Mouse (Mus musculus): ENCODE results near the gene Amigo2. TPM values are rescaled to one million over a fixed set of nuclear protein-coding genes. Genes with fewer than 3 reads are reported as not detected.
"Not testable (repeated sequence)": the region's sequence is repeated elsewhere in the genome, so short reads cannot be mapped to it uniquely, and the experiment has no call there.

Amigo2 gene
- polyA plus RNA-seq, 1 experiment from 2014 or later = 4.9 TPM

- Histone ChIP-seq H3K4me1 (ENCODE audit: control insufficient read depth, insufficient read depth, low read length) (no peaks in the 10 kb centered on the region), H3K4me2 (ENCODE audit: low read depth) (no peak overlapping the region), H3K36me3 (ENCODE audit: control insufficient read depth, insufficient read depth, low read length) (no peaks in the 10 kb centered on the region), H3K4me3 (ENCODE audit: low read depth, low read length) (no peak overlapping the region), H3K27me3 (ENCODE audit: control insufficient read depth, insufficient read depth, low read length) (no peaks in the 10 kb centered on the region), H3K9me3 (ENCODE audit: control insufficient read depth, low read length) (no peaks in the 10 kb centered on the region), H3K27ac (ENCODE audit: low read depth, low read length) (no peak overlapping the region), H3K9ac (ENCODE audit: low read length) (no peak overlapping the region)
- ATAC-seq (ENCODE audit: insufficient read depth, low FRiP score, low TSS enrichment) (no peak), DNase-seq (ENCODE audit: low spot score) (no peak)
- WGBS = 94% methylated on average over 5 of the region's 5 CpGs
Observed at GRCm38 (mm10) chr15:97216843-97217242, 30.2 kb downstream of the Amigo2 start.

GRCm38 (mm10) chr15:97212501-97213477, 34.3 kb downstream of the Amigo2 start:
- no peak overlapping the region for H3K4me3 ChIP-seq (ENCODE audit: low read depth, low read length)
- no peak for ATAC-seq (ENCODE audit: insufficient read depth, low FRiP score, low TSS enrichment)
- 85% methylated on average over 17 of the region's 17 CpGs for WGBS
- H3K9ac ChIP-seq (ENCODE audit: low read length) = no peak overlapping the region
- H3K36me3 ChIP-seq (ENCODE audit: control insufficient read depth, insufficient read depth, low read length) = no peaks in the 10 kb centered on the region
- H3K27me3 ChIP-seq (ENCODE audit: control insufficient read depth, insufficient read depth, low read length) = no peaks in the 10 kb centered on the region
- no peak for DNase-seq (ENCODE audit: low spot score)
- H3K4me1 ChIP-seq (ENCODE audit: control insufficient read depth, insufficient read depth, low read length) = no peaks in the 10 kb centered on the region
- H3K27ac ChIP-seq (ENCODE audit: low read depth, low read length) = no peak overlapping the region
- no peaks in the 10 kb centered on the region for H3K9me3 ChIP-seq (ENCODE audit: control insufficient read depth, low read length)
- no peak overlapping the region for H3K4me2 ChIP-seq (ENCODE audit: low read depth)

- H3K27me3 ChIP-seq (ENCODE audit: control insufficient read depth, insufficient read depth, low read length); H3K4me1 ChIP-seq (ENCODE audit: control insufficient read depth, insufficient read depth, low read length); H3K27ac ChIP-seq (ENCODE audit: low read depth, low read length); H3K4me3 ChIP-seq (ENCODE audit: low read depth, low read length); ATAC-seq (ENCODE audit: insufficient read depth, low FRiP score, low TSS enrichment); H3K36me3 ChIP-seq (ENCODE audit: control insufficient read depth, insufficient read depth, low read length); H3K9ac ChIP-seq (ENCODE audit: low read length); H3K4me2 ChIP-seq (ENCODE audit: low read depth); H3K9me3 ChIP-seq (ENCODE audit: control insufficient read depth, low read length); DNase-seq (ENCODE audit: low spot score): not testable (repeated sequence)
- 78% methylated on average over 3 of the region's 3 CpGs for WGBS
Observed at GRCm38 (mm10) chr15:97209754-97210153, 37.3 kb downstream of the Amigo2 start.

GRCm38 (mm10) chr15:97206506-97206905, 40.6 kb downstream of the Amigo2 start:
- Histone ChIP-seq H3K4me2 (ENCODE audit: low read depth) (no peak overlapping the region), H3K9ac (ENCODE audit: low read length) (no peak overlapping the region), H3K4me1 (ENCODE audit: control insufficient read depth, insufficient read depth, low read length) (no peaks in the 10 kb centered on the region), H3K4me3 (ENCODE audit: low read depth, low read length) (no peak overlapping the region), H3K9me3 (ENCODE audit: control insufficient read depth, low read length) (no peaks in the 10 kb centered on the region), H3K27ac (ENCODE audit: low read depth, low read length) (no peak overlapping the region), H3K36me3 (ENCODE audit: control insufficient read depth, insufficient read depth, low read length) (no peaks in the 10 kb centered on the region), H3K27me3 (ENCODE audit: control insufficient read depth, insufficient read depth, low read length) (no peaks in the 10 kb centered on the region)
- ATAC-seq (ENCODE audit: insufficient read depth, low FRiP score, low TSS enrichment) (no peak), DNase-seq (ENCODE audit: low spot score) (no peak)
- 94% methylated on average over 8 of the region's 8 CpGs for WGBS

GRCm38 (mm10) chr15:97205776-97206175, 41.3 kb downstream of the Amigo2 start:
- no peaks in the 10 kb centered on the region for H3K4me1 ChIP-seq (ENCODE audit: control insufficient read depth, insufficient read depth, low read length)
- H3K36me3 ChIP-seq (ENCODE audit: control insufficient read depth, insufficient read depth, low read length) = no peaks in the 10 kb centered on the region
- no peak overlapping the region for H3K4me2 ChIP-seq (ENCODE audit: low read depth)
- ATAC-seq (ENCODE audit: insufficient read depth, low FRiP score, low TSS enrichment) (no peak), DNase-seq (ENCODE audit: low spot score) (no peak)
- no peak overlapping the region for H3K4me3 ChIP-seq (ENCODE audit: low read depth, low read length)
- WGBS = 91% methylated on average over 10 of the region's 10 CpGs
- no peaks in the 10 kb centered on the region for H3K27me3 ChIP-seq (ENCODE audit: control insufficient read depth, insufficient read depth, low read length)
- no peak overlapping the region for H3K27ac ChIP-seq (ENCODE audit: low read depth, low read length)
- H3K9ac ChIP-seq (ENCODE audit: low read length) = no peak overlapping the region
- no peaks in the 10 kb centered on the region for H3K9me3 ChIP-seq (ENCODE audit: control insufficient read depth, low read length)

- WGBS = 86% methylated on average over 3 of the region's 3 CpGs
- no peak overlapping the region for H3K4me2 ChIP-seq (ENCODE audit: low read depth)
- H3K4me1 ChIP-seq (ENCODE audit: control insufficient read depth, insufficient read depth, low read length) = no peaks in the 10 kb centered on the region
- no peak overlapping the region for H3K4me3 ChIP-seq (ENCODE audit: low read depth, low read length)
- H3K9ac ChIP-seq (ENCODE audit: low read length) = no peak overlapping the region
- ATAC-seq (ENCODE audit: insufficient read depth, low FRiP score, low TSS enrichment) (no peak), DNase-seq (ENCODE audit: low spot score) (no peak)
- H3K9me3 ChIP-seq (ENCODE audit: control insufficient read depth, low read length) = no peaks in the 10 kb centered on the region
- no peaks in the 10 kb centered on the region for H3K27me3 ChIP-seq (ENCODE audit: control insufficient read depth, insufficient read depth, low read length)
- no peak overlapping the region for H3K27ac ChIP-seq (ENCODE audit: low read depth, low read length)
- H3K36me3 ChIP-seq (ENCODE audit: control insufficient read depth, insufficient read depth, low read length) = no peaks in the 10 kb centered on the region
Observed at GRCm38 (mm10) chr15:97204889-97205288, 42.2 kb downstream of the Amigo2 start.

GRCm38 (mm10) chr15:97196644-97197043, 50.4 kb downstream of the Amigo2 start:
- H3K4me3 ChIP-seq (ENCODE audit: low read depth, low read length) = no peak overlapping the region
- H3K4me1 ChIP-seq (ENCODE audit: control insufficient read depth, insufficient read depth, low read length) = no peaks in the 10 kb centered on the region
- H3K27me3 ChIP-seq (ENCODE audit: control insufficient read depth, insufficient read depth, low read length) = no peaks in the 10 kb centered on the region
- 82% methylated on average over 7 of the region's 7 CpGs for WGBS
- DNase-seq (ENCODE audit: low spot score) (no peak), ATAC-seq (ENCODE audit: insufficient read depth, low FRiP score, low TSS enrichment) (no peak)
- no peaks in the 10 kb centered on the region for H3K36me3 ChIP-seq (ENCODE audit: control insufficient read depth, insufficient read depth, low read length)
- no peak overlapping the region for H3K4me2 ChIP-seq (ENCODE audit: low read depth)
- no peaks in the 10 kb centered on the region for H3K9me3 ChIP-seq (ENCODE audit: control insufficient read depth, low read length)
- H3K27ac ChIP-seq (ENCODE audit: low read depth, low read length) = no peak overlapping the region
- H3K9ac ChIP-seq (ENCODE audit: low read length) = no peak overlapping the region

GRCm38 (mm10) chr15:97195628-97196027, 51.5 kb downstream of the Amigo2 start:
- no peak overlapping the region for H3K4me3 ChIP-seq (ENCODE audit: low read depth, low read length)
- no peaks in the 10 kb centered on the region for H3K27me3 ChIP-seq (ENCODE audit: control insufficient read depth, insufficient read depth, low read length)
- no peak for ATAC-seq (ENCODE audit: insufficient read depth, low FRiP score, low TSS enrichment)
- no peaks in the 10 kb centered on the region for H3K4me1 ChIP-seq (ENCODE audit: control insufficient read depth, insufficient read depth, low read length)
- H3K27ac ChIP-seq (ENCODE audit: low read depth, low read length) = no peak overlapping the region
- H3K9ac ChIP-seq (ENCODE audit: low read length) = no peak overlapping the region
- 3% methylated on average over 1 of the region's 1 CpGs for WGBS
- no peaks in the 10 kb centered on the region for H3K36me3 ChIP-seq (ENCODE audit: control insufficient read depth, insufficient read depth, low read length)
- no peaks in the 10 kb centered on the region for H3K9me3 ChIP-seq (ENCODE audit: control insufficient read depth, low read length)
- DNase-seq (ENCODE audit: low spot score) = no peak
- H3K4me2 ChIP-seq (ENCODE audit: low read depth) = no peak overlapping the region

Data from neural tube, embryonic 11.5 days (tissue).